11 mouse cellular contexts compared by ENCODE assay signal in genomic region chr8:124052568-124052967, GRCm38 (mm10).
"Had no signal": no experiment of that assay in that cellular context is flagged by ENCODE, and none has a peak within 500 bp of the region (broad histone marks: within the 10 kb centered on the region; RNA-seq: fewer than 3 reads in every experiment).

No protein-coding gene starts in this region.

- H3K4me1 ChIP-seq: intestine, embryonic 15.5 days; limb, embryonic 12.5 days; limb, embryonic 15.5 days; midbrain, embryonic 12.5 days; neural tube, embryonic 12.5 days; neural tube, embryonic 15.5 days; stomach, embryonic 15.5 days had no signal

- H3K27ac ChIP-seq: intestine, embryonic 15.5 days; limb, embryonic 12.5 days; limb, embryonic 15.5 days; liver, embryonic 15.5 days; macrophage; midbrain, embryonic 12.5 days; midbrain, embryonic 15.5 days; neural tube, embryonic 12.5 days; neural tube, embryonic 15.5 days; stomach, embryonic 15.5 days had no signal

- H3K9me3 ChIP-seq: intestine, embryonic 15.5 days; limb, embryonic 12.5 days; limb, embryonic 15.5 days; liver, embryonic 15.5 days; midbrain, embryonic 12.5 days; midbrain, embryonic 15.5 days; neural tube, embryonic 12.5 days; neural tube, embryonic 15.5 days; stomach, embryonic 15.5 days had no signal

- H3K27me3 ChIP-seq: intestine, embryonic 15.5 days; limb, embryonic 12.5 days; limb, embryonic 15.5 days; liver, embryonic 15.5 days; midbrain, embryonic 12.5 days; midbrain, embryonic 15.5 days; neural tube, embryonic 12.5 days; neural tube, embryonic 15.5 days; stomach, embryonic 15.5 days had no signal

- H3K9ac ChIP-seq: intestine, embryonic 15.5 days; limb, embryonic 12.5 days; limb, embryonic 15.5 days; liver, embryonic 15.5 days; lung, embryonic 14.5 days; midbrain, embryonic 12.5 days; midbrain, embryonic 15.5 days; neural tube, embryonic 12.5 days; neural tube, embryonic 15.5 days; stomach, embryonic 15.5 days had no signal

- H3K4me3 ChIP-seq: intestine, embryonic 15.5 days; limb, embryonic 12.5 days; limb, embryonic 15.5 days; liver, embryonic 15.5 days; midbrain, embryonic 12.5 days; midbrain, embryonic 15.5 days; neural tube, embryonic 12.5 days; neural tube, embryonic 15.5 days; stomach, embryonic 15.5 days had no signal

- H3K4me2 ChIP-seq: intestine, embryonic 15.5 days; limb, embryonic 12.5 days; limb, embryonic 15.5 days; liver, embryonic 15.5 days; lung, embryonic 14.5 days; midbrain, embryonic 12.5 days; midbrain, embryonic 15.5 days; neural tube, embryonic 12.5 days; neural tube, embryonic 15.5 days; stomach, embryonic 15.5 days had no signal

- H3K36me3 ChIP-seq: stomach, embryonic 15.5 days had no signal
